Mouse (Mus musculus) natural killer cell, adult 2 months (primary cell): Measurements from ENCODE around the gene Clpx.

Source experiments
- DNase-seq, 2 experiments: peaks; one replicate each; pipeline ENCODE4 v3.0.0; 2022; ENCODE audit warnings: low spot score in 2 of 2

Gene Clpx

GRCm38 (mm10) chr9:65346476-65347111, 52.5 kb downstream of the Clpx start:
- DNase-seq = peak; percentile 48 to 49

- no peak for DNase-seq
Measured at GRCm38 (mm10) chr9:65347112-65347850, 53.2 kb downstream of the Clpx start.

- no peak for DNase-seq
Measured at GRCm38 (mm10) chr9:65353251-65353650, 59.2 kb downstream of the Clpx start.

- DNase-seq = no peak
Measured at GRCm38 (mm10) chr9:65356561-65356960, 62.5 kb downstream of the Clpx start.

- no peak for DNase-seq
Measured at GRCm38 (mm10) chr9:65356971-65357370, 62.9 kb downstream of the Clpx start.

- no peak for DNase-seq
Measured at GRCm38 (mm10) chr9:65358956-65359480, 65.0 kb downstream of the Clpx start.

GRCm38 (mm10) chr9:65360641-65361448, 66.8 kb downstream of the Clpx start, which contains the start of gene Ubap1l:
Ubap1l (plus strand) TSS chr9:65361041.
- no peak for DNase-seq

GRCm38 (mm10) chr9:65363684-65364083, 69.6 kb downstream of the Clpx start:
- no peak for DNase-seq

- DNase-seq = no peak
Measured at GRCm38 (mm10) chr9:65365721-65366120, 71.7 kb downstream of the Clpx start.

GRCm38 (mm10) chr9:65371756-65372155, 77.7 kb downstream of the Clpx start:
- no peak for DNase-seq

GRCm38 (mm10) chr9:65372449-65372848, 78.4 kb downstream of the Clpx start:
- no peak for DNase-seq

GRCm38 (mm10) chr9:65374468-65375162, 80.6 kb downstream of the Clpx start:
- no peak for DNase-seq

GRCm38 (mm10) chr9:65375163-65375934, 81.3 kb downstream of the Clpx start:
- DNase-seq = no peak
